Mouse (Mus musculus): ENCODE results near the gene Prrt3. TPM values are rescaled to one million over a fixed set of nuclear protein-coding genes. Genes with fewer than 3 reads are reported as not detected.
A peak's percentile ranks its signal among the peaks of the same experiment; 100 is the strongest.

The Prrt3 gene
- 0.32 and 0.41 TPM in 2 replicates for polyA plus RNA-seq (2016; fragmentation: Nextera tagmentation; extraction: Ambion mirVana)

- H3K4me3 ChIP-seq = peak within 1 kb of the TSS; percentile 56
- H3K9me3 ChIP-seq = no peaks in the 10 kb centered on the region
- peaks cover 12% of the 10 kb centered on the region for H3K4me1 ChIP-seq
- H3K36me3 ChIP-seq = no peaks in the 10 kb centered on the region
- DNase-seq (ENCODE audit: low spot score) = no peak
- H3K27me3 ChIP-seq (ENCODE audit: insufficient read depth, poor library complexity, severe bottlenecking) = peaks cover 58% of the 10 kb centered on the region
- H3K27ac ChIP-seq = peak within 1 kb of the TSS; percentile 23; the same call in 1 of the 2 replicates
- WGBS = 4% methylated on average over 32 of the region's 32 CpGs
Measured at GRCm38 (mm10) chr6:113501388-113502084, at the start of gene Prrt3. Gene Prrt3, minus strand, starts transcription at chr6:113501931.

- WGBS = 87% methylated on average over 11 of the region's 12 CpGs
- Histone ChIP-seq H3K4me1 (no peaks in the 10 kb centered on the region), H3K27me3 (ENCODE audit: insufficient read depth, poor library complexity, severe bottlenecking) (no peaks in the 10 kb centered on the region), H3K9me3 (no peaks in the 10 kb centered on the region), H3K27ac (no peak overlapping the region), H3K4me3 (no peak overlapping the region), H3K36me3 (peaks cover 28% of the 10 kb centered on the region)
- no peak for DNase-seq (ENCODE audit: low spot score)
Measured at GRCm38 (mm10) chr6:113543906-113544481, 42.3 kb upstream of the Prrt3 start.

- no peaks in the 10 kb centered on the region for H3K9me3 ChIP-seq
- 82% methylated on average over 6 of the region's 6 CpGs for WGBS
- H3K27ac ChIP-seq = no peak overlapping the region
- peaks cover 40% of the 10 kb centered on the region for H3K36me3 ChIP-seq
- H3K4me1 ChIP-seq = no peaks in the 10 kb centered on the region
- H3K4me3 ChIP-seq = no peak overlapping the region
- no peaks in the 10 kb centered on the region for H3K27me3 ChIP-seq (ENCODE audit: insufficient read depth, poor library complexity, severe bottlenecking)
- DNase-seq (ENCODE audit: low spot score) = no peak
Measured at GRCm38 (mm10) chr6:113541610-113542009, 39.9 kb upstream of the Prrt3 start.

DNA sequence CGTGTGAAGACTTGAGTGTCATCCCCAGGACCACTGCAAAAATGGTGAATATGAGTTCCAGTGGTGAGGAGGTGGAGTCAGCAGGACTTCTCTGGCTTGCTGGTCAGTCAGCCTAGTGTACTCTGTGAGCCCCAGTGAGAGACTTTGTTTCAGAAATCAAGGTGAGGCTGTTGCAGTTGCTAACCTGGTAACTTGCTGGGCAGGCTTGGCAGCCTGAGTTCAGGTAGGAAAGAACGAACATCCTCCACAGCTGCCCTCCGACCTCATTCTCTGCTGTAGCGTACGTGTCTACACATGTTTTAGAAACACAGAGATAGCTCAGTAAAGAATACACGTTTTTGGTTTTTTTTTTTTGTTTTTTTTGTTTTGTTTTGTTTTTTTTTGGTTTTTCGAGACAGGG is 33.2 kb upstream of the Prrt3 start:
- DNase-seq (ENCODE audit: low spot score) = no peak
- Histone ChIP-seq H3K4me3 (no peak overlapping the region), H3K27me3 (ENCODE audit: insufficient read depth, poor library complexity, severe bottlenecking) (no peaks in the 10 kb centered on the region), H3K4me1 (peaks cover 13% of the 10 kb centered on the region), H3K27ac (no peak overlapping the region), H3K9me3 (no peaks in the 10 kb centered on the region), H3K36me3 (peaks cover 26% of the 10 kb centered on the region; the same call in 1 of the 2 replicates)
- WGBS = 83% methylated on average over 7 of the region's 7 CpGs

- H3K4me1 ChIP-seq = peaks cover 13% of the 10 kb centered on the region
- peak overlapping the region; percentile 87 for H3K4me3 ChIP-seq
- H3K9me3 ChIP-seq = no peaks in the 10 kb centered on the region
- no peak for DNase-seq (ENCODE audit: low spot score)
- H3K27me3 ChIP-seq (ENCODE audit: insufficient read depth, poor library complexity, severe bottlenecking) = no peaks in the 10 kb centered on the region
- H3K36me3 ChIP-seq = peaks cover 22% of the 10 kb centered on the region; the same call in 1 of the 2 replicates
- peak overlapping the region; percentile 93 for H3K27ac ChIP-seq
- 8% methylated on average over 7 of the region's 7 CpGs for WGBS
Measured at GRCm38 (mm10) chr6:113531840-113532404, 30.2 kb upstream of the Prrt3 start.

DNA sequence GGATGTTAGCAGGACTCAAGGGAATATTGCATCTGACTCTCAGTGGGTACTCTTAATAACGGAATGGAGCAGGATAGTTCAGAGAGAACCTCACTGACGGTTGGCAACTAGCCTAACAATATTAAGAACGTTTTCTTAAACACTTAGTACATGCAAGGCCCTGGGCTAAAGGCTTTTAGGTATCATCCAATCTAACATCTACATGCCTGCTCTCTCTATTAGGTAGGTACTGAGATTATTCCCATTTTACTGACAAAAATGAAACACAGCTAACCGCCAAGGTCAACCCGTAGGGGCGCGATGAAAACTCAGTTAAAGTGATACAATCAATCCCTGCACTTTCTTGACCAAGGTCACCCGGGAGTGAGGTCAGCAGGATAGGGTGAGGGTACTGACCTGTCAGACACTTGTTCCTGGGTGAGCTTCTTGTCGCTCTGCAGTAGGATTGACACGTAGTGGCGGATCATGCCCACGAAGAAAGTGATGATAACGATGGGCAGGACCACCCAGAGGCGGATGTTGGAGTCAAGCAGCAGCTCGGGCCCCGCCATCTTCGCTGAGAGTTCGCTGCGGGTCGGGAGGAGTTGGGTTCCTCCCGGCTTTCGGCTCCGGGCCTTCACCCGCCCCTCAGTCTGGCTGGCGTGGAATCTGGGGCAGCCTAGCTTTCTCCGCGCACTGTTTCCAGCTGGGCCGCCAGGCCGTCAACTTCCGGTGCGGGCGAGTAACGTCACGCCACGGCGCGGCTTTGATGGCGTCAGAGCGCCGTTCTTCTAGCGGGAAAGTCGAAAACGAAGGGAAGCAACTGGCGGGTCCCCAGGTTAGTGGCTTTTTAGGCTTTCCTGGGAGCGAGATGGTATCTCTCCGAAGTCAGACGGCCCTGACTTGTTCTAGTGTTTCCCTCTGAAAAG is 29.5 kb upstream of the Prrt3 start, which contains the start of the genes Emc3 and Fancd2:
Gene Emc3, minus strand, starts transcription at position 721 of the 908 bp plus-strand sequence.
Gene Fancd2, plus strand, starts transcription at position 751 of the 908 bp plus-strand sequence.
- Histone ChIP-seq H3K4me1 (peaks cover 13% of the 10 kb centered on the region), H3K9me3 (no peaks in the 10 kb centered on the region), H3K4me3 (peak within 1 kb of the TSS; percentile 87), H3K27ac (peak within 1 kb of the TSS; percentile 93), H3K27me3 (ENCODE audit: insufficient read depth, poor library complexity, severe bottlenecking) (no peaks in the 10 kb centered on the region), H3K36me3 (peaks cover 20% of the 10 kb centered on the region)
- under 1% methylated on average over 47 of the region's 47 CpGs for WGBS
- DNase-seq (ENCODE audit: low spot score) = peak; percentile 93

GRCm38 (mm10) chr6:113523420-113523819 is 21.7 kb upstream of the Prrt3 start:
- WGBS = 86% methylated on average over 8 of the region's 8 CpGs
- no peaks in the 10 kb centered on the region for H3K27me3 ChIP-seq (ENCODE audit: insufficient read depth, poor library complexity, severe bottlenecking)
- no peaks in the 10 kb centered on the region for H3K4me1 ChIP-seq
- H3K27ac ChIP-seq = no peak overlapping the region
- H3K4me3 ChIP-seq = no peak overlapping the region
- H3K9me3 ChIP-seq = no peaks in the 10 kb centered on the region
- DNase-seq (ENCODE audit: low spot score) = no peak
- peaks cover 67% of the 10 kb centered on the region for H3K36me3 ChIP-seq

DNA sequence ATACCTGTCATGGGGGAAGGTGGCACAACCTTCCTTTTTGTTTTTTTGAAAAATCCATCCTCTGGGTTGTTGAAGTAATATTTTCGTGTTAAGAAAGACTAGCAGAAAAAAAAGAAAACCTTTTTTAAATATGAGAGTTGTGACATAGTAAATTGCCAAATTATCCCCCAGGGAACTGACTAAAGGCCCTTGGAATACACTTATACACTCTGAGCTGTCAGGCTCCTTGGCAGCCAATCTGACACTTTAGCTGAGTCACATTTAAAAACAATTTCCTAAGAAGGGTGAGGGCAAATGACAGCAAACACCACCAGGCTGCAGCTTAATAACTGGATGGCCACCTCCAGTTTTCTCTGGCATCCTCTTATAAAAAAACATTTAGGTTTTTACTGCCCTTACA is 20.6 kb upstream of the Prrt3 start:
- WGBS = 78% methylated on average over 1 of the region's 1 CpGs
- Histone ChIP-seq H3K36me3 (peaks cover 73% of the 10 kb centered on the region), H3K27ac (no peak overlapping the region), H3K9me3 (no peaks in the 10 kb centered on the region), H3K4me3 (no peak overlapping the region), H3K27me3 (ENCODE audit: insufficient read depth, poor library complexity, severe bottlenecking) (no peaks in the 10 kb centered on the region), H3K4me1 (no peaks in the 10 kb centered on the region)
- no peak for DNase-seq (ENCODE audit: low spot score)

- H3K36me3 ChIP-seq = peaks cover 98% of the 10 kb centered on the region
- DNase-seq (ENCODE audit: low spot score) = no peak
- 91% methylated on average over 8 of the region's 8 CpGs for WGBS
Measured at GRCm38 (mm10) chr6:113517434-113518080, 15.8 kb upstream of the Prrt3 start.

DNA sequence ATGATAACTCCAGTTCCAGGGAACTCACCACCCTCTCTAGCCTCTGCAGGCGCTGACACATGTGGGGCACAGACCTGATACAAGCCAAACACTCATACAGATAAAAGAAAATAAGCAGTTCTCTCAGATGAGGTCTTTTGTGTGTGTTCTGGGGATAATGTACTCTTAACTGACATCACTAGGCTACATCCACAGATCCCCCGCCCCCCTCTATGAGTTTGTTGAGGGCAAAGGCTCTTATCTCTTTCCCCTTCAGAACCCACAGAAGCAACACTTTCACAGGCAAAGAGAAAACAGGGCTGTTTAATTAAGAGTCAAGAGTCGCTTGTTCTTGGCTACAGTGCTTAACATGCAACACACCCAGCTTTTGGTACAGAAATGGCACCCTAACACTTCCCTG is 12.9 kb upstream of the Prrt3 start:
- DNase-seq (ENCODE audit: low spot score) = no peak
- no peak overlapping the region for H3K27ac ChIP-seq
- no peak overlapping the region for H3K4me3 ChIP-seq
- H3K9me3 ChIP-seq = no peaks in the 10 kb centered on the region
- no peaks in the 10 kb centered on the region for H3K27me3 ChIP-seq (ENCODE audit: insufficient read depth, poor library complexity, severe bottlenecking)
- peaks cover 81% of the 10 kb centered on the region for H3K36me3 ChIP-seq
- 92% methylated on average over 3 of the region's 3 CpGs for WGBS
- no peaks in the 10 kb centered on the region for H3K4me1 ChIP-seq

More at GRCm38 (mm10) chr6:113517434-113518080, 15.8 kb upstream of the Prrt3 start:
- Histone ChIP-seq H3K4me3 (no peak overlapping the region), H3K4me1 (no peaks in the 10 kb centered on the region), H3K9me3 (no peaks in the 10 kb centered on the region), H3K27me3 (ENCODE audit: insufficient read depth, poor library complexity, severe bottlenecking) (no peaks in the 10 kb centered on the region), H3K27ac (no peak overlapping the region)

- Histone ChIP-seq H3K4me1 (0 out of 2 replicates have a peak, but pooled peaks cover under 1% of the 10 kb centered on the region), H3K27me3 (ENCODE audit: insufficient read depth, poor library complexity, severe bottlenecking) (no peaks in the 10 kb centered on the region), H3K27ac (no peak overlapping the region), H3K4me3 (no peak overlapping the region), H3K36me3 (peaks cover 74% of the 10 kb centered on the region), H3K9me3 (no peaks in the 10 kb centered on the region)
- no peak for DNase-seq (ENCODE audit: low spot score)
- WGBS = 93% methylated on average over 6 of the region's 6 CpGs
Measured at GRCm38 (mm10) chr6:113513944-113514343, 12.2 kb upstream of the Prrt3 start.

- peaks cover 24% of the 10 kb centered on the region for H3K36me3 ChIP-seq
- no peaks in the 10 kb centered on the region for H3K9me3 ChIP-seq
- DNase-seq (ENCODE audit: low spot score) = no peak
- WGBS = 53% methylated on average over 5 of the region's 5 CpGs
- H3K4me1 ChIP-seq = peaks cover 5% of the 10 kb centered on the region; the same call in 1 of the 2 replicates
- no peaks in the 10 kb centered on the region for H3K27me3 ChIP-seq (ENCODE audit: insufficient read depth, poor library complexity, severe bottlenecking)
- H3K4me3 ChIP-seq = no peak overlapping the region
- no peak overlapping the region for H3K27ac ChIP-seq
Measured at GRCm38 (mm10) chr6:113508947-113509280, 7.2 kb upstream of the Prrt3 start.

All from heart, embryonic 10.5 days (tissue).